Comparison of ENCODE assay signal across 22 mouse cellular contexts in the genomic region with DNA sequence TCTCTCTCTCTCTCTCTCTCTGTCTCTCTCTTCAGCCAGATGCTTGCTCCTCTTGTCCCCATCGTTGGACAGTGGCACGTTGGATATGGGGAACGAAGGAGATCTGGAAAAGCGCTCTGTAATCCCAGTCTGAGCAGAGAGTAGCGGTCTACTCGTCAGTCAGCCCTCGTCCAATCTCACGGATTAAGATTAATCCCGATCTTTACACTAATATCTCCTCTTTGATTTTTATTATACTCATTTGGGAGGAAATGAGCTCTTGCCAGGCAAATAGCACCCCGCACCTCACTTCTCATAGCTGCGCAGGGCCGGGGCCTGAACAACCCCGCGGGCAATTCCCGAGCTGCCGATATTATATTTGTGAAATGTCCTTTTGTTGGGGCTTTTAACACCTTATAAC. TPM values are rescaled to one million over a fixed set of nuclear protein-coding genes. Genes with fewer than 3 reads are reported as not detected.
DNase-seq lines count a peak whose midpoint lies in the region; ATAC-seq lines count a peak whose summit lies in the region.
"Had no signal": no experiment of that assay in that cellular context is flagged by ENCODE, and none has a peak within 500 bp of the region (broad histone marks: within the 10 kb centered on the region; RNA-seq: fewer than 3 reads in every experiment).

No protein-coding gene starts in this region.

- H3K4me2 ChIP-seq in embryonic facial prominence, embryonic 11.5 days (ENCODE audit: low read depth, low read length) = no peak overlapping the region
- H3K4me2 ChIP-seq in hindbrain, embryonic 16.5 days (ENCODE audit: low read length) = peak overlapping the region; percentile 12; the same call in 1 of the 2 replicates
- no peak overlapping the region for H3K4me2 ChIP-seq in hindbrain, embryonic 14.5 days (replicated peaks)
- H3K4me2 ChIP-seq: intestine, embryonic 15.5 days; kidney, embryonic 15.5 days; limb, embryonic 12.5 days; liver, embryonic 12.5 days had no signal

- ATAC-seq in embryonic facial prominence, embryonic 11.5 days (replicated peaks; ENCODE audit: insufficient number of reproducible peaks, low FRiP score, low TSS enrichment, low read depth) = no peak
- ATAC-seq in hindbrain, embryonic 16.5 days = no peak
- no peak for ATAC-seq in hindbrain, embryonic 14.5 days (ENCODE audit: low FRiP score)
- ATAC-seq: intestine, embryonic 15.5 days; liver, embryonic 12.5 days had no signal

- H3K9ac ChIP-seq in embryonic facial prominence, embryonic 11.5 days (replicated peaks; ENCODE audit: low read length) = no peak overlapping the region
- no peak overlapping the region for H3K9ac ChIP-seq in hindbrain, embryonic 16.5 days (ENCODE audit: low read depth, low read length)
- H3K9ac ChIP-seq in hindbrain, embryonic 14.5 days = no peak overlapping the region
- H3K9ac ChIP-seq: intestine, embryonic 15.5 days; kidney, embryonic 15.5 days; limb, embryonic 12.5 days; liver, embryonic 12.5 days had no signal

- WGBS in embryonic facial prominence, embryonic 11.5 days = 2% methylated on average over 16 of the region's 16 CpGs
- 4% methylated on average over 16 of the region's 16 CpGs for WGBS in embryonic facial prominence, embryonic 10.5 days
- WGBS in hindbrain, embryonic 16.5 days = 7% methylated on average over 16 of the region's 16 CpGs
- WGBS in hindbrain, embryonic 14.5 days = 5% methylated on average over 16 of the region's 16 CpGs
- WGBS in limb, embryonic 10.5 days = 3% methylated on average over 16 of the region's 16 CpGs

- H3K27me3 ChIP-seq in embryonic facial prominence, embryonic 11.5 days (ENCODE audit: control insufficient read depth, insufficient read depth, low read length) = peaks cover 80% of the 10 kb centered on the region
- H3K27me3 ChIP-seq in embryonic facial prominence, embryonic 10.5 days (replicated peaks; ENCODE audit: low read depth, poor library complexity, severe bottlenecking) = peaks cover 100% of the 10 kb centered on the region
- peaks cover 64% of the 10 kb centered on the region for H3K27me3 ChIP-seq in hindbrain, embryonic 16.5 days (replicated peaks; ENCODE audit: control insufficient read depth, insufficient read depth, low read length)
- peaks cover 97% of the 10 kb centered on the region for H3K27me3 ChIP-seq in hindbrain, embryonic 14.5 days (ENCODE audit: control insufficient read depth, insufficient read depth, low read length)
- H3K27me3 ChIP-seq in limb, embryonic 10.5 days (ENCODE audit: low read depth, poor library complexity, severe bottlenecking) = peaks cover 100% of the 10 kb centered on the region

- peak; percentile 9 for DNase-seq in embryonic facial prominence, embryonic 11.5 days (ENCODE audit: low spot score)
- no peak for DNase-seq in embryonic facial prominence, embryonic 10.5 days (ENCODE audit: low spot score)
- no peak for DNase-seq in hindbrain, embryonic 14.5 days (ENCODE audit: low spot score)
- peak; percentile 8 for DNase-seq in R1 (ENCODE audit: low read depth, low spot score)
- peak; percentile 44 for DNase-seq in limb, embryonic 10.5 days (ENCODE audit: low spot score)
- no peak for DNase-seq in heart, postnatal 25 days (ENCODE audit: low spot score)
- DNase-seq: B cell, adult 2 months; cerebellum, adult 8-10 months; gastrocnemius, postnatal 10 days; heart, postnatal 4 days; lung, adult 2 months; lung, postnatal 36 days; thymus, adult 2 months had no signal

- peaks cover 2% of the 10 kb centered on the region; the same call in 1 of the 2 replicates for H3K4me1 ChIP-seq in embryonic facial prominence, embryonic 11.5 days (ENCODE audit: control insufficient read depth, insufficient read depth, low read length)
- peaks cover 33% of the 10 kb centered on the region for H3K4me1 ChIP-seq in embryonic facial prominence, embryonic 10.5 days
- H3K4me1 ChIP-seq in hindbrain, embryonic 16.5 days (ENCODE audit: control insufficient read depth, insufficient read depth, low read depth, low read length) = peaks cover 3% of the 10 kb centered on the region; the same call in 1 of the 2 replicates
- no peaks in the 10 kb centered on the region for H3K4me1 ChIP-seq in hindbrain, embryonic 14.5 days (replicated peaks; ENCODE audit: control insufficient read depth, insufficient read depth, low read length)
- H3K4me1 ChIP-seq in limb, embryonic 10.5 days = peaks cover 22% of the 10 kb centered on the region

- H3K4me3 ChIP-seq in embryonic facial prominence, embryonic 11.5 days (ENCODE audit: low read depth, low read length) = no peak overlapping the region
- no peak overlapping the region for H3K4me3 ChIP-seq in embryonic facial prominence, embryonic 10.5 days
- no peak overlapping the region for H3K4me3 ChIP-seq in hindbrain, embryonic 16.5 days (ENCODE audit: low read length)
- no peak overlapping the region for H3K4me3 ChIP-seq in hindbrain, embryonic 14.5 days (replicated peaks; ENCODE audit: low read length)
- H3K4me3 ChIP-seq in limb, embryonic 10.5 days = no peak overlapping the region
- H3K4me3 ChIP-seq: intestine, embryonic 15.5 days; kidney, embryonic 15.5 days; limb, embryonic 12.5 days; liver, embryonic 12.5 days; myocyte had no signal

- intact Hi-C loops in heart, postnatal 25 days (cut with DNase I) = no loop called here

- no peak overlapping the region for H3K27ac ChIP-seq in embryonic facial prominence, embryonic 11.5 days (replicated peaks; ENCODE audit: low read depth, low read length)
- no peak overlapping the region for H3K27ac ChIP-seq in embryonic facial prominence, embryonic 10.5 days (replicated peaks)
- H3K27ac ChIP-seq in hindbrain, embryonic 16.5 days (ENCODE audit: low read depth, low read length) = no peak overlapping the region; the same call in 1 of the 2 replicates
- H3K27ac ChIP-seq in hindbrain, embryonic 14.5 days = no peak overlapping the region
- H3K27ac ChIP-seq in limb, embryonic 10.5 days = no peak overlapping the region
- H3K27ac ChIP-seq: intestine, embryonic 15.5 days; kidney, embryonic 15.5 days; limb, embryonic 12.5 days; liver, embryonic 12.5 days had no signal

- no peaks in the 10 kb centered on the region for H3K36me3 ChIP-seq in embryonic facial prominence, embryonic 11.5 days (replicated peaks; ENCODE audit: control insufficient read depth, insufficient read depth, low read depth, low read length)
- no peaks in the 10 kb centered on the region for H3K36me3 ChIP-seq in embryonic facial prominence, embryonic 10.5 days (replicated peaks)
- H3K36me3 ChIP-seq in hindbrain, embryonic 16.5 days (ENCODE audit: control insufficient read depth, insufficient read depth, low read length) = no peaks in the 10 kb centered on the region
- H3K36me3 ChIP-seq in hindbrain, embryonic 14.5 days (replicated peaks; ENCODE audit: control insufficient read depth, insufficient read depth) = no peaks in the 10 kb centered on the region
- no peaks in the 10 kb centered on the region for H3K36me3 ChIP-seq in limb, embryonic 10.5 days
- H3K36me3 ChIP-seq: intestine, embryonic 15.5 days; kidney, embryonic 15.5 days; limb, embryonic 12.5 days; liver, embryonic 12.5 days had no signal

- H3K9me3 ChIP-seq in embryonic facial prominence, embryonic 11.5 days (replicated peaks; ENCODE audit: control insufficient read depth, low read length) = no peaks in the 10 kb centered on the region
- no peaks in the 10 kb centered on the region for H3K9me3 ChIP-seq in embryonic facial prominence, embryonic 10.5 days
- no peaks in the 10 kb centered on the region for H3K9me3 ChIP-seq in hindbrain, embryonic 16.5 days (ENCODE audit: control insufficient read depth, low read length)
- H3K9me3 ChIP-seq in hindbrain, embryonic 14.5 days (ENCODE audit: control insufficient read depth, low read length) = no peaks in the 10 kb centered on the region
- H3K9me3 ChIP-seq in limb, embryonic 10.5 days (replicated peaks) = no peaks in the 10 kb centered on the region
- H3K9me3 ChIP-seq: intestine, embryonic 15.5 days; kidney, embryonic 15.5 days; limb, embryonic 12.5 days; liver, embryonic 12.5 days had no signal

RNA-seq across cellular contexts. Expression of gene Pax6, which starts 6.6 kb away (rescaled TPM):
- 13.9 and 26.6 TPM in 2 replicates for polyA plus RNA-seq in embryonic facial prominence, embryonic 11.5 days (2014; fragmentation: Nextera tagmentation; extraction: Ambion mirVana)
- polyA plus RNA-seq in embryonic facial prominence, embryonic 10.5 days (2016; fragmentation: Nextera tagmentation; extraction: Ambion mirVana) = 13.0 and 22.3 TPM in 2 replicates
- polyA plus RNA-seq in hindbrain, embryonic 16.5 days (2015; fragmentation: Nextera tagmentation; extraction: Ambion mirVana) = 40.7 and 43.8 TPM in 2 replicates
- polyA plus RNA-seq in hindbrain, embryonic 14.5 days (2014; fragmentation: Nextera tagmentation; extraction: Ambion mirVana) = 26.9 and 28.1 TPM in 2 replicates
- 0.09 and 0.15 TPM in 2 replicates for polyA plus RNA-seq in limb, embryonic 10.5 days (2016; fragmentation: Nextera tagmentation; extraction: Ambion mirVana)
- total RNA-seq in heart, postnatal 25 days (2021) = not detected
- total RNA-seq: adrenal gland, adult 18-20 months; gastrocnemius, postnatal 10 days; heart, adult 18-20 months; megakaryocyte-erythroid progenitor cell, adult 5-6 weeks had no signal
- polyA plus RNA-seq: limb, embryonic 12.5 days; lung, adult 2 months had no signal

Comparison
In these comparisons a context has a peak if more than half of its experiments do, and no peak if none do; other contexts are left out.
1. DNase-seq: peak in embryonic facial prominence, embryonic 11.5 days (single experiment), R1 (single experiment) and limb, embryonic 10.5 days (single experiment); none in embryonic facial prominence, embryonic 10.5 days (single experiment), hindbrain, embryonic 14.5 days (single experiment) and heart, postnatal 25 days (single experiment).
2. RNA of gene Pax6, which starts 6.6 kb away (polyA plus RNA-seq): 40.7 to 43.8 TPM in hindbrain, embryonic 16.5 days, 26.9 to 28.1 TPM in hindbrain, embryonic 14.5 days, 13.9 to 26.6 TPM in embryonic facial prominence, embryonic 11.5 days and 13.0 to 22.3 TPM in embryonic facial prominence, embryonic 10.5 days; 0.09 to 0.15 TPM in limb, embryonic 10.5 days; every median in the first group is over 10 times any median in the second.